Mouse (Mus musculus): ENCODE measurements at regions not wholly inside any gene's neighbourhood (a gene's known extent, or its start where the extent isn't known, plus 50 kb on each side); places are given as distances from the start of the nearest gene placed in this dataset.

DNA sequence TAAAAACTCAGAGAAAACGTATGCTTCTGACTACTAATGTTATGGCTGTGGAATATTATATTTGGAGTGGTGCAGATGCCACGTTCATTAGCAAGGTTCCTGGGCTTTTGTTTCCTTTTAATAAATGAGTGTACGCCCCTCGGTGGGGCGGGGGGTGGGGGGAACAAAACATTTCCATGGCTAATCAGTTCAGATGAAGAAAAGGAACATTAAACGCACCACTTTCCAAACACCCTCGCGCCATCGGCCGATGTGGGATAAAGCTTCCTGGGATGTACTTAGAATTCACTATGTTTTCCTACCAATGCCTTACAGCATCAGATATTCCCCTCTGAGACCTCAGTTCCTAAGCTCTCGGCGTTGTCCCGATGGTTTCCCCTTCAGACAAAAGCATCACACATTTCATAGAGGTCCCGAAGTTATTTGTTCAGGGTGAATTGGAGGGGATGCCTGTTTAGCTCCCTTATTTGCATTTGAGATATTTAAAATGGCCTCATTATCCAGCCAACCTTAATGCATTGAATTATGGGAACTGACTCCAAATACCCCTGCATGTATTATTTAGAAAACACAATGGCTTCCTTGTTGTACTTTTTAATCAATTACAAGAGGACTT is 155.5 kb upstream of the Pmfbp1 start:
- TF ChIP-seq CTCF (IDR thresholded peaks at IDR 0.05; ENCODE audit: extremely low read depth, insufficient read length, insufficient replicate concordance, low read depth, low read length) (no peak), POLR2A (IDR thresholded peaks at IDR 0.05; ENCODE audit: low read depth, low read length) (no peak)
